Mouse (Mus musculus): ENCODE results near the gene Gm26965. TPM values are rescaled to one million over a fixed set of nuclear protein-coding genes. Genes with fewer than 3 reads are reported as not detected.
"Not testable (repeated sequence)": the region's sequence is repeated elsewhere in the genome, so short reads cannot be mapped to it uniquely, and the experiment has no call there.

The Gm26965 gene
- polyA plus RNA-seq, 1 experiment from 2014 or later: not detected

- 3% methylated on average over 20 of the region's 20 CpGs for WGBS
These were observed 42.1 kb downstream of the Gm26965 start, which contains the start of gene Zfp874b for GRCm38 (mm10) chr13:67483625-67484423. Zfp874b (minus strand) TSS chr13:67484258.

DNA sequence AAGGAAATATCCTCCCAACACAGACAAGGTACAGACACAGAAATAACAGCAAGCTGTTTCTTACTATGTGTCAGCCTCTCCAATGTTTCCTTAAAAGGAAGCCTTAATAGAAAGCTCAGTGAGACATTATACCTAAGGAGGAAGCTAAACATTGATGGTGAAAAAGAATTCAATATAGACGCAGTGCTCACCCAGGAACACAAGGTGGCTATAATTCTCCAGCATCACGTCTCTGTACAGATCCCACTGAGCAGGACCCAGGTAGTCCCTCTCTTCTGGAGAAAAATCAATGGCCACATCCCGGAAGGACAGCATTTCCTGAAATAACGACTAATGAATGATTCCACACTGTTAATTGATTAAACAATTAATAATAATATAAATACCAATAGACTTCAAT lies 44.4 kb downstream of the Gm26965 start:
- Histone ChIP-seq H3K4me3 (no peak overlapping the region), H3K9me3 (no peaks in the 10 kb centered on the region), H3K4me2 (0 out of 2 replicates have a peak overlapping the region, but pooled peaks have one; percentile 78), H3K27me3 (replicated peaks) (no peaks in the 10 kb centered on the region), H3K4me1 (peaks cover 9% of the 10 kb centered on the region), H3K36me3 (peaks cover 15% of the 10 kb centered on the region), H3K27ac (replicated peaks) (no peak overlapping the region), H3K9ac (no peak overlapping the region)
- ATAC-seq (ENCODE audit: extremely low read depth, insufficient number of reproducible peaks, low FRiP score, low TSS enrichment): no peak
- WGBS: 64% methylated on average over 4 of the region's 4 CpGs

More at GRCm38 (mm10) chr13:67483625-67484423, 42.1 kb downstream of the Gm26965 start, which contains the start of gene Zfp874b:
- peak within 1 kb of the TSS; percentile 78 for H3K4me2 ChIP-seq
- peak; percentile 90 for ATAC-seq (ENCODE audit: extremely low read depth, insufficient number of reproducible peaks, low FRiP score, low TSS enrichment)
- H3K9me3 ChIP-seq: no peaks in the 10 kb centered on the region
- H3K36me3 ChIP-seq: peaks cover 20% of the 10 kb centered on the region
- peak within 1 kb of the TSS; percentile 78 for H3K27ac ChIP-seq (replicated peaks)
- no peaks in the 10 kb centered on the region for H3K27me3 ChIP-seq (replicated peaks)
- peak within 1 kb of the TSS; percentile 74 for H3K4me3 ChIP-seq
- H3K4me1 ChIP-seq: peaks cover 9% of the 10 kb centered on the region
- H3K9ac ChIP-seq: peak within 1 kb of the TSS; percentile 82

DNA sequence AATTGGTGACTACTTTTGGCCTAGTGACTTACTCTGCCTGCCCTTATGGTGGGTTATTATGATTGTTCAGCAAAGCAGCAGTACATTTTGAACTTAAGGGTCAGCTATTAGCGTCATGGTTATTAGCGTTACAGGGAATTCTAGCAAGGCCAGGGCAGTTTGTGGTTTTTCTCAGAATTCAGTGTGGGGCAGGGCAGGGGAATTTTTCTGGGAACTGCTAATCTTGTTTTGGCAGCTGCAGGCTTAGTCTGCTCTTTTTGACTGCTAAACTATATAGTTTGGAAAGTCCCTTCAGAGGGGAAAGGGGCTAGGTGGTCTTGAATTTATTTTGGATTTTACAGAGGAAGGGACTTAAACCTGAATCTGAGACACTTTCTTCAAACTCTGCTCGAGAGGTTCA lies 56.7 kb downstream of the Gm26965 start:
- H3K9me3 ChIP-seq: peaks cover 9% of the 10 kb centered on the region; the same call in 1 of the 2 replicates
- ATAC-seq (ENCODE audit: extremely low read depth, insufficient number of reproducible peaks, low FRiP score, low TSS enrichment): no peak
- H3K9ac ChIP-seq: no peak overlapping the region
- 72% methylated on average over 3 of the region's 3 CpGs for WGBS
- H3K27ac ChIP-seq (replicated peaks): no peak overlapping the region
- no peak overlapping the region for H3K4me2 ChIP-seq
- H3K4me3 ChIP-seq: no peak overlapping the region
- H3K4me1 ChIP-seq: no peaks in the 10 kb centered on the region
- no peaks in the 10 kb centered on the region for H3K27me3 ChIP-seq (replicated peaks)
- peaks cover 37% of the 10 kb centered on the region for H3K36me3 ChIP-seq

DNA sequence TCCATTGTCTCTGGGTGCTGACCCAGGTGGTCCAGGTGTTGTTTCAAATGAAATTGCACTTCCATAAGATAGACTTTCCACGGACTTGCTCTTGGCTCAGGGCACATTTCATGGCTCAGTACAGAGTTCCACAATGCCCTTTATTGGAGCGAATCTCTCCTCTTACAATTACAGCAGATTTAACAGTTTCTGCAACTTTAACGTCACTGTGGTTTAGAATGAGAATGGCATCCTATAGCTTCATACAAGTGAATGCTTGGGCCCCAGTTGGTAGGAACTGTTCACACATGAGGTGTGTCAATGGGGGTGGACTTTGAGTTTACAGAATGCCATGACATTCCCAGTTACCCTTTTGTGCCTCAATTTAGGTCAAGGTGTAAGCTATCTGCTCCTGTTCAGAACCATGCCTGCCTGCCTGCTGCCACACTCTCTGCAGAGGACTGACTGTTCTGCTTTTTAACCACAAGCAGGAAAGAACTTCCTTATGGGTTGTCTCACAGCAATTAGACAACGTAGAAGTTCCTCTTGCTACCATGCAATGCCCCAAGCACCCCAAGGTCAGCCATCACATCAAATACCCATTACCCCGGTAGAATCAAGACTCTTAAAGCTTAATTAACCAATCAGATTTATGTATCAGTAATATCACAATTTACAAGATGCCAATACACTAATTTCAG lies 62.3 kb downstream of the Gm26965 start:
- 78% methylated on average over 3 of the region's 5 CpGs for WGBS
- H3K9me3 ChIP-seq; H3K36me3 ChIP-seq; H3K4me2 ChIP-seq; ATAC-seq (ENCODE audit: extremely low read depth, insufficient number of reproducible peaks, low FRiP score, low TSS enrichment); H3K27me3 ChIP-seq (replicated peaks); H3K9ac ChIP-seq; H3K4me1 ChIP-seq; H3K4me3 ChIP-seq; H3K27ac ChIP-seq (replicated peaks): not testable (repeated sequence)

DNA sequence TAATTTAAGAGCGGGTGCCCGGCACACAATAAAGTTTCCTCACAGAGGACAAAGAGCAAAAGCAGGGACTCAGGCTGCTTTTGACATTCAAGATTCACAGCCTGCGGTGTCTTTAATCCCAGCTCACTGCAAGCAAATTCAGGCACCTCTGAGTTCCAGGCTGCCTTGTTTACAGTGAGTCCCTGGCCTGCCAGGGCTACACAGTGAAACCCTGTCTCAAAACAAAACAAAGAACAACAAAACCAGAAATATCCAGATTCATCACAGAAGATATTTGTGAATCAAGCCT lies 74.0 kb downstream of the Gm26965 start:
- ATAC-seq (ENCODE audit: extremely low read depth, insufficient number of reproducible peaks, low FRiP score, low TSS enrichment): no peak
- 14% methylated on average over 3 of the region's 3 CpGs for WGBS
- peak overlapping the region; percentile 70 for H3K27ac ChIP-seq (replicated peaks)

DNA sequence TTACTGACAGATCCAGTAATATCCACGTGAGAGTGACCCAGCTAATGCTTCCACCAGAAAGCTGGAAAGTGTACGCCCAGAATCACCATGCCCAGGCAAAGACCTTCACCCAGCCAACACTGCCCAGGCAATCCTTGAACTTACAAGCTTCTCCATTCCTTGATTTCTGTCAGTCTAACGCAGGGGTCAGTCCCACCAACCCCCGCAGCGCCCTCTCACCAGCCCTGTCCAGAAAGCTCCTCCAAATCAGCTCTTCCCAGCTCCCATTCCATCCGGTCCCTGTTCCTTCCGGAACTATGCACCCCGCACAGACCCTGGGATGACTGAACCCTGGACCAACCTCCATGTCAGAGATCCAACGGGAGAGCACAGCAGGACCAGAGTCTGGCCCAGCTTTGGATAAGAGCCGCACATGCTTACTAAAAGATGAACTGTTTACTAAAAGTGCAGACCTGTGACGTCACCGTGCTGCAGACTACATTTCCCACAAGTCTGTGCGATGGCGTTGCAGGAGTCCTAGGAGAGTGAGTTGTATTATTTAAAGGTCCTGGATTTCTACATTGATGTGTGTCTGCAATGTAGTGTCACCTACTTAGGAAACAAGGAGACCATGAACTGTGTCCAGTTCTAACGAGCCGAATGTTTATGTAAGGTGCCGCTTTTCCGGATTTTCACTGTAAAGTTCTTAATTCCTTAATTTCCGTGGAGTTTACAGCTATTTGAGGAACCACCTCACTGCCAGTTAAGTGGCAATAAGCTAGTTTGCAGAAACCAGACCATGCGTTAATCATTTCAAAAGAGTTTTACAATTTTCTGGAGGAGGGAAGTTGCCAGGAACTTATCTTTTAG lies 74.6 kb downstream of the Gm26965 start, which contains the start of gene Zfp874a:
Zfp874a (minus strand) TSS at position 453 of the 849 bp plus-strand sequence.
- H3K4me1 ChIP-seq: peaks cover 4% of the 10 kb centered on the region
- peaks cover 25% of the 10 kb centered on the region for H3K36me3 ChIP-seq
- H3K27ac ChIP-seq (replicated peaks): peak within 1 kb of the TSS; percentile 70
- peak within 1 kb of the TSS; percentile 76 for H3K4me2 ChIP-seq
- peak within 1 kb of the TSS; percentile 71 for H3K4me3 ChIP-seq
- no peaks in the 10 kb centered on the region for H3K9me3 ChIP-seq
- peak; percentile 85 for ATAC-seq (ENCODE audit: extremely low read depth, insufficient number of reproducible peaks, low FRiP score, low TSS enrichment)
- H3K9ac ChIP-seq: peak within 1 kb of the TSS; percentile 84
- 2% methylated on average over 19 of the region's 20 CpGs for WGBS
- no peaks in the 10 kb centered on the region for H3K27me3 ChIP-seq (replicated peaks)

More for the DNA sequence above, 74.0 kb downstream of the Gm26965 start:
- H3K4me3 ChIP-seq: peak overlapping the region; percentile 71
- no peaks in the 10 kb centered on the region for H3K27me3 ChIP-seq (replicated peaks)
- H3K4me1 ChIP-seq: peaks cover 4% of the 10 kb centered on the region
- peaks cover 19% of the 10 kb centered on the region for H3K36me3 ChIP-seq
- H3K4me2 ChIP-seq: peak overlapping the region; percentile 76
- H3K9ac ChIP-seq: peak overlapping the region; percentile 84
- no peaks in the 10 kb centered on the region for H3K9me3 ChIP-seq

Other genes with a start within 250 kb of the Gm26965 start
- 0.84 and 1.4 TPM in 2 replicates for gene Zfp458, start 247.7 kb downstream of the Gm26965 start, polyA plus RNA-seq (2015; fragmentation: Nextera tagmentation; extraction: Ambion mirVana)
- gene Zfp457, start 219.7 kb downstream of the Gm26965 start, polyA plus RNA-seq (2015; fragmentation: Nextera tagmentation; extraction: Ambion mirVana): 0.74 and 1.2 TPM in 2 replicates
- 1.6 TPM in 2 replicates for gene Zfp595, start 193.6 kb downstream of the Gm26965 start, polyA plus RNA-seq (2015; fragmentation: Nextera tagmentation; extraction: Ambion mirVana)
- gene Gm28044, start 165.6 kb downstream of the Gm26965 start, polyA plus RNA-seq (2015; fragmentation: Nextera tagmentation; extraction: Ambion mirVana): 0.39 and 0.49 TPM in 2 replicates
- gene Zfp953, start 165.5 kb downstream of the Gm26965 start, polyA plus RNA-seq (2015; fragmentation: Nextera tagmentation; extraction: Ambion mirVana): 0.56 and 0.69 TPM in 2 replicates
- gene Gm28041, start 150.4 kb downstream of the Gm26965 start, polyA plus RNA-seq (2015; fragmentation: Nextera tagmentation; extraction: Ambion mirVana): 0.45 and 0.62 TPM in 2 replicates
- gene Zfp456, start 150.3 kb downstream of the Gm26965 start, polyA plus RNA-seq (2015; fragmentation: Nextera tagmentation; extraction: Ambion mirVana): 1.0 and 1.2 TPM in 2 replicates
- 2.9 and 4.4 TPM in 2 replicates for gene Zfp429, start 126.3 kb downstream of the Gm26965 start, polyA plus RNA-seq (2015; fragmentation: Nextera tagmentation; extraction: Ambion mirVana)
- 0.28 and 0.31 TPM in 2 replicates for gene Zfp459, start 104.7 kb downstream of the Gm26965 start, polyA plus RNA-seq (2015; fragmentation: Nextera tagmentation; extraction: Ambion mirVana)
- gene Zfp874a, start 74.5 kb downstream of the Gm26965 start, polyA plus RNA-seq (2015; fragmentation: Nextera tagmentation; extraction: Ambion mirVana): 4.5 and 4.9 TPM in 2 replicates
- 1.8 and 2.4 TPM in 2 replicates for gene Zfp874b, start 41.9 kb downstream of the Gm26965 start, polyA plus RNA-seq (2015; fragmentation: Nextera tagmentation; extraction: Ambion mirVana)
- 8.1 and 8.6 TPM in 2 replicates for gene Zfp58, start 25.6 kb downstream of the Gm26965 start, polyA plus RNA-seq (2015; fragmentation: Nextera tagmentation; extraction: Ambion mirVana)
- 13.3 and 15.4 TPM in 2 replicates for gene Zfp87, start within 50 bp of the Gm26965 start, polyA plus RNA-seq (2015; fragmentation: Nextera tagmentation; extraction: Ambion mirVana)
- gene Zfp748, start 27.7 kb upstream of the Gm26965 start, polyA plus RNA-seq (2015; fragmentation: Nextera tagmentation; extraction: Ambion mirVana): 5.7 and 7.3 TPM in 2 replicates
- gene Zfp729b, start 83.6 kb upstream of the Gm26965 start, polyA plus RNA-seq (2015; fragmentation: Nextera tagmentation; extraction: Ambion mirVana): 2.1 and 2.3 TPM in 2 replicates
- gene Gm49345, start 111.6 kb upstream of the Gm26965 start, polyA plus RNA-seq (2015; fragmentation: Nextera tagmentation; extraction: Ambion mirVana): 0.29 TPM in 1 of 2 replicates, not detected in the other
- 1.1 and 1.8 TPM in 2 replicates for gene Zfp729a, start 111.6 kb upstream of the Gm26965 start, polyA plus RNA-seq (2015; fragmentation: Nextera tagmentation; extraction: Ambion mirVana)
- 6.7 and 7.8 TPM in 2 replicates for gene Zfp738, start 160.9 kb upstream of the Gm26965 start, polyA plus RNA-seq (2015; fragmentation: Nextera tagmentation; extraction: Ambion mirVana)
- gene Zfp65, start 203.0 kb upstream of the Gm26965 start, polyA plus RNA-seq (2015; fragmentation: Nextera tagmentation; extraction: Ambion mirVana): 3.7 and 4.4 TPM in 2 replicates
- gene Zfp85, start 229.1 kb upstream of the Gm26965 start, polyA plus RNA-seq (2015; fragmentation: Nextera tagmentation; extraction: Ambion mirVana): 2.4 and 3.2 TPM in 2 replicates